Mouse (Mus musculus) CD4-positive helper T cell, adult 2 months (primary cell): ENCODE results near the gene Ankrd55.
"Not testable (repeated sequence)": the region's sequence is repeated elsewhere in the genome, so short reads cannot be mapped to it uniquely, and the experiment has no call there.

Experiments
- DNase-seq: peaks from one replicate; pipeline ENCODE4 v3.0.0-alpha.2; 2012; ENCODE audit warnings: low read depth, missing footprints, low spot score

Ankrd55 gene

GRCm38 (mm10) chr13:112412824-112413223 is 124.6 kb downstream of the Ankrd55 start:
- no peak for DNase-seq

- no peak for DNase-seq
Observed at GRCm38 (mm10) chr13:112413611-112414010, 125.4 kb downstream of the Ankrd55 start.

GRCm38 (mm10) chr13:112415896-112416295 is 127.6 kb downstream of the Ankrd55 start:
- DNase-seq = no peak

- DNase-seq = peak; percentile 22
Observed at GRCm38 (mm10) chr13:112416410-112417162, 128.3 kb downstream of the Ankrd55 start.

- DNase-seq = peak; percentile 24
Observed at GRCm38 (mm10) chr13:112417163-112417523, 128.9 kb downstream of the Ankrd55 start.

GRCm38 (mm10) chr13:112417861-112418423 is 129.7 kb downstream of the Ankrd55 start:
- peak; percentile 90 for DNase-seq

- peak; percentile 69 for DNase-seq
Observed at GRCm38 (mm10) chr13:112418595-112418994, 130.3 kb downstream of the Ankrd55 start.

GRCm38 (mm10) chr13:112424212-112424611 is 136.0 kb downstream of the Ankrd55 start:
- peak; percentile 78 for DNase-seq

GRCm38 (mm10) chr13:112424635-112425034 is 136.4 kb downstream of the Ankrd55 start:
- peak; percentile 92 for DNase-seq

GRCm38 (mm10) chr13:112425181-112425654 is 137.0 kb downstream of the Ankrd55 start:
- no peak for DNase-seq

- DNase-seq = peak; percentile 71
Observed at GRCm38 (mm10) chr13:112426265-112427135, 138.2 kb downstream of the Ankrd55 start.

GRCm38 (mm10) chr13:112427136-112427470 is 138.9 kb downstream of the Ankrd55 start:
- DNase-seq = not testable (repeated sequence)

- peak; percentile 92 for DNase-seq
Observed at GRCm38 (mm10) chr13:112427521-112427920, 139.3 kb downstream of the Ankrd55 start.

- peak; percentile 75 for DNase-seq
Observed at GRCm38 (mm10) chr13:112433271-112433670, 145.0 kb downstream of the Ankrd55 start.
